Mouse (Mus musculus): ENCODE measurements around the gene Olfr364-ps1.

Olfr364-ps1 gene

GRCm38 (mm10) chr2:37139022-37139421 is at the start of gene Olfr364-ps1:
TSS of gene Olfr364-ps1 (plus strand) at chr2:37139322.
- DNase-seq (ENCODE audit: low spot score in 2 of 2), result no peak

DNA sequence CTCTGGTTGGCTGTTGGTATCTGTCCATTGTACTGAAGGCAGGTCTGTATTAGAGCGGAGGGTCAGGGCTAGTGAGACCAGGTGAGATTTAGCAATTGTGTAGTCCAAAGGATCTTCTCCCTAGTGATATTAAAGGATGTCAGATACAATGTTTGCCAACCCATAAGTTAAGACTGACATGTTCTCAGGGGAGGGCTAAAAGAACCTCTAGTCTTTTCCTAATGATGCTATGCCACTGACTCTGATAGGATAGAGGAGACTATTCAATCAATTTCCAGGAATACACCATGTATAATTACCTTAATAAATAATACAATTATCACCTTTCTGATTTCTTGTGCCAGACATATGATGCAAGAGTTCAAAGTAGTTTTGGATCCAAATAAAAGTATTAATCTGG is 21.3 kb upstream of the Olfr364-ps1 start, which contains the start of gene Olfr362:
Gene Olfr362, minus strand, starts transcription at position 101 of the 400 bp plus-strand sequence.
- no peak for DNase-seq (ENCODE audit: low spot score in 2 of 2)

- DNase-seq (ENCODE audit: low spot score in 2 of 2), result no peak
Observed at GRCm38 (mm10) chr2:37187898-37188297, 48.8 kb downstream of the Olfr364-ps1 start, which contains the start of gene Olfr365. TSS of gene Olfr365 (plus strand) at chr2:37188198.

Data from urinary bladder, adult 18-20 months (tissue).